Mouse (Mus musculus) brain, adult 10 weeks (tissue): ENCODE results near the gene Ccdc61. TPM values are rescaled to one million over a fixed set of nuclear protein-coding genes. Genes with fewer than 3 reads are reported as not detected.

ENCODE experiments used
- polyA plus RNA-seq: library from polyadenylated mRNA; stranded (reverse); fragments of 350-450 nt; fragmentation: Illumina TruSeq; extraction: RNeasy Lipid Tissue Mini Kit (QIAGEN cat#74804); gene quantifications from one replicate; pipeline ENCODE4 v1.2.3, GENCODE M21; 2015; ENCODE audit warnings: low read depth, low replicate concordance

Gene Ccdc61
- polyA plus RNA-seq: 11.0 TPM

DNA sequence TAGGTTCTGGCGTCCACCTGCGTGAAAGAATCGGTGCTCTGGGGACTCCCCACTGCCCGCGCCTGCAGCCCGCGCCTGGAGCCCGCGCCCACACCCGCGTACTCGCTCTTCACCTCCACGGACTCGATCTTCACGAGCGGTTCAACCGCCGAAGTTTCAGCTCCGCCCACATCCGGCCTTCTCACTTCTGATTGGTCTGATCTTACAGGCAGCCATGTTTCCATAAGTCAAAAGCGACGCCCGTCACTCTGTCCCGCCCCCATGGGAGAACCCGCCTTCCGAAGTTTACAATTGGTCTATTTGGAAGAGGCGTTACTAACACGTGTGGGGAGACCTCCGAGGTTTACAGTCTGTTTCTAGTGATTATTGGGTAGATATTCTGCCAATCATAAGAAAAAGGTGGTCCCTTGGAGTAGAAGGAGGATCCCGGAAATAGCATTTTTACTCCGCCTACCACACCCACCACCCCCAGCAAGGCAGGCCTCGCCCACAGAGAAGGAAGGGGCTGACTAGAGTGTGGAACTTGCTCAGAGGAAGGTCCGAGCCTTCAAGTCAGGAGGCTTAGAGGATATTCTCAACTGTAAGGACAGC is at the start of gene Ccdc61:
Gene Ccdc61 (minus strand): TSS at position 175 of the 591 bp plus-strand sequence.

DNA sequence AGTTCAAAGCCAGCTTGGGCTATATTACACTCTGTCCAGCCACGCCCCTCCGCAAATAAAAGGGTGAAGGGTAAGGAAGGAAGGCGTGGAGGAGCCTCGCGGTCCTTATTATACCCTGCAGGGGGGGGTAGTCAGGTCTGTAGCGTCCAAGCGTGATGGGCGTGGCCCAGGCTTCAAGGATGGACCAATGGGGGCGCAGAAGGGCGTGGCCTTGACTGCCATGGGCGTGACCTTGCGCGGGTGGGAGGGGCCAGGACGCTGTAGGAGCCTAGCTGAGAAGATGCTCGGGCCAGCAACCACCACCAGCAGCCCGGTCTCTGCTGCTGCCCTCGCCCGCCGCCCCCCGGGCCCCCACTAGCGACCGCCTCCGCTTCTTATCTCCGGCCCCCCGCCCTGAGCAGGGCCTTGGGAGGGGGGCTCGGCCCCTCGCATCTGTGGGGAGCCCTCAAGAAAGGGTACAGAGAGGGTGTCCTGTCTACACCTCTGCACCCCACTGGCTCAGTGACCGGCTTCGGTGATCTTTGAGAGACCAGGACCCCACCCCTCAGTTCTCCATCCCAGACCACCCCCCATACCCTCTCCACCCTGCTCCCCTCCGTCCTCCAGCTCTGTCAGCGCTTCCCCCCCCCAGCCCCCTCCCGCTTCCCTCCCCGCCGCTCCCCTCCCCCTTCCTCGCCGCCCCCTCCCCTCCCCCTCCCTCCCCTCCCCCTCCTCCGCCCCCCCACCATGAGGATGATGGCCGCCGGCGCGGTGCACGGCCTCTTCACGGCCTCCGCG is 15.1 kb upstream of the Ccdc61 start, which contains the start of gene Nova2:
Gene Nova2 (plus strand): TSS at position 727 of the 777 bp plus-strand sequence.

DNA sequence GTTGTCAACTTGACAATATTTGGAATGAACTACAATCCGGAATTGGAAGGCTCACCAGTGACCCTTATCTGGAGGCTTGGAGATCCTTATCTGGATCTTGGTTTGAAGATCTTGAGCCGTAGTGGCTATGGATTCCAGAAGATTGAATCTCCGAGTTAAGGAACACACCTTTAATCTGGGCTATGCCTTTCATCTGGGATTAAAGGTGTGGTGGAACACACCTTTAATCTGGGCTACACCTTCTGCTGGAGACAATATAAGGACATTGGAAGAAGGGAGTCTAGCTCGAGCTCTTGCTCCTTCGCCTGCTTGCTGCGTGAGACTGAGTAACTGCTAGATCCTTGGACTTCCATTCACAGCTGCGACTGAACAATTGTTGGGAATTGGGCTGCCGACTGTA is 39.2 kb downstream of the Ccdc61 start, which contains the start of gene Pglyrp1:
Gene Pglyrp1 (plus strand): TSS at position 301 of the 400 bp plus-strand sequence.

Other genes with a start within 250 kb of the Ccdc61 start
- not detected for gene Psg20, start 224.2 kb downstream of the Ccdc61 start, polyA plus RNA-seq
- not detected for gene Psg22, start 192.3 kb downstream of the Ccdc61 start, polyA plus RNA-seq
- gene Psg19, start 111.9 kb downstream of the Ccdc61 start, polyA plus RNA-seq: not detected
- not detected for gene Psg17, start 88.8 kb downstream of the Ccdc61 start, polyA plus RNA-seq
- 2.0 TPM for gene Mill2, start 70.4 kb downstream of the Ccdc61 start, polyA plus RNA-seq
- gene Pglyrp1, start 39.1 kb downstream of the Ccdc61 start, polyA plus RNA-seq: 23.2 TPM
- gene Nova2, start 15.5 kb upstream of the Ccdc61 start, polyA plus RNA-seq: 20.2 TPM
- 0.30 TPM for gene Nanos2, start 77.0 kb upstream of the Ccdc61 start, polyA plus RNA-seq
- gene Mypop, start 80.8 kb upstream of the Ccdc61 start, polyA plus RNA-seq: 33.4 TPM
- gene Irf2bp1, start 93.6 kb upstream of the Ccdc61 start, polyA plus RNA-seq: 28.9 TPM
- gene Foxa3, start 113.1 kb upstream of the Ccdc61 start, polyA plus RNA-seq: not detected
- 81.7 TPM for gene Sympk, start 114.0 kb upstream of the Ccdc61 start, polyA plus RNA-seq
- gene Rsph6a, start 144.3 kb upstream of the Ccdc61 start, polyA plus RNA-seq: 0.18 TPM
- gene Dmwd, start 165.8 kb upstream of the Ccdc61 start, polyA plus RNA-seq: 108 TPM
- gene Dmpk, start 173.4 kb upstream of the Ccdc61 start, polyA plus RNA-seq: 19.0 TPM
- 1.9 TPM for gene Six5, start 184.2 kb upstream of the Ccdc61 start, polyA plus RNA-seq
- gene Gm4969, start 208.0 kb upstream of the Ccdc61 start, polyA plus RNA-seq: 0.33 TPM
- gene Fbxo46, start 209.4 kb upstream of the Ccdc61 start, polyA plus RNA-seq: 7.9 TPM
- 14.4 TPM for gene Qpctl, start 238.9 kb upstream of the Ccdc61 start, polyA plus RNA-seq
- 82.5 TPM for gene Snrpd2, start 239.3 kb upstream of the Ccdc61 start, polyA plus RNA-seq